Mouse (Mus musculus) retina, postnatal 1 day (tissue): ENCODE measurements at regions not wholly inside any gene's neighbourhood (a gene's known extent, or its start where the extent isn't known, plus 50 kb on each side); places are given as distances from the start of the nearest gene placed in this dataset.

Source experiments
- DNase-seq: peaks from one replicate; pipeline ENCODE4 v3.0.0-alpha.2; 2012

DNA sequence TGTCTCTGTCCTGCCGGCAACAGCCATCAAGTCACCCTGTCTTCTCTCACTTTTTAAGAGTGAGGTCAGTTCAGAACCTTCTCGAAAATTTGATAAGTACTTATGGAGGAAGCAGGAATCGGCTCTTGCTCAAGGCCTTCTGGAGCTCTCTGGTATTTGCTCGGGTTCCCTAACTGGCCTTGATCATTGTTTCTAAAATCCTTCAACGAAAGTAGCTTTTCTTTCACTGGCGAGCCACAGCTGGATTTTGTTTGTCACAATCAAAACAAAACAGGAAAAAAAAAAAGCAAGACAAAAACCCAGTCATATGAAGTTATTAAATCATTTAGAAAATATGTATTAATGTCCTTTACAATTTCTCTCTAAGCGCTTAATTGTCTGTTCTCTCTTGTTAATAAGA is 156.6 kb upstream of the Tex13c2 start:
- no peak for DNase-seq

- DNase-seq = no peak
Measured at GRCm38 (mm10) chrX:42333631-42334030, 155.9 kb upstream of the Tex13c2 start.

DNA sequence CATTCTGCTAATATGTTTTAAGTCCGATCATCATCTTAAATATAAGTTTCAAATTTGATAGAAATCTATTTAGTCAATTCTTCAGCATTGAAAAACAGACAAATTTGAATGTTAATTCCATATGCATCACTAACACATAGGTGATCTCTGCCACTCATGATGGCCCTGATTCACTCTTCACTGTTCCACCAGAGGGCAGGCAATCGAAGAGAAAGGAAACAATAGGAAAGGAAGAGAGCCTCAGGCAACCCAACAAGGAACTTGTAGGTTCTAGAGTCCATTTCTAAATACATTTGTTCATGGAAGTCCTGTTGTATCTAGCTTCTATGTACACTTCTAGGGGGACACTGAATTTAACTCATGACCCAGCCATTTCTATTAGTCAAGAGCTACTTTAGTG is 154.7 kb upstream of the Tex13c2 start:
- no peak for DNase-seq

- DNase-seq = no peak
Measured at GRCm38 (mm10) chrX:42336772-42337171, 152.7 kb upstream of the Tex13c2 start.

GRCm38 (mm10) chrX:42342362-42342761 is 147.1 kb upstream of the Tex13c2 start:
- no peak for DNase-seq

- DNase-seq = peak; percentile 22
Measured at GRCm38 (mm10) chrX:42342951-42343879, 146.3 kb upstream of the Tex13c2 start.

- DNase-seq = no peak
Measured at GRCm38 (mm10) chrX:42352610-42353254, 136.8 kb upstream of the Tex13c2 start.

GRCm38 (mm10) chrX:42359381-42360172 is 129.9 kb upstream of the Tex13c2 start:
- peak; percentile 78 for DNase-seq

GRCm38 (mm10) chrX:42360173-42360931 is 129.1 kb upstream of the Tex13c2 start:
- peak; percentile 49 for DNase-seq

GRCm38 (mm10) chrX:42360973-42361372 is 128.5 kb upstream of the Tex13c2 start:
- DNase-seq = peak; percentile 19

- DNase-seq = peak; percentile 70
Measured at GRCm38 (mm10) chrX:42361400-42362028, 128.0 kb upstream of the Tex13c2 start.

DNA sequence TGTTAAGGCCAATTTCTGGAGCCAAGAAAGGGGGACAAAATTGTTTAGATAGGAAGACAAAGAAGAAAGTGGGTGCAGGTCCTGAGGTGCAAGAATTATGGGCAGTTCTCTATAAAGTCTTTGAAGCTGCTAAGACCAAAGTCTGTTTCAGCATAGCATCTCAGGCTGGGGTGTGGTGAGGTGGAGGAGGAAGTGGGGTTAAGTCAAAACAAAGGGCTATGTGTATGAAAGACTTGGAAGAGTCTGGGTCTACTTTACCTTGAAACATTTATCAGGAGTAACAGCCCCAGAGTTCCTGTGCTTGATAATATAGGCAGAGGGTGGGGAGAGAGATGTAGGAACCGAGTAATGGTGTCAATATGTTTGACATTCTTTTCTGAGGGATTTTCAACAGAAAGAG is 125.4 kb upstream of the Tex13c2 start:
- DNase-seq = no peak

DNA sequence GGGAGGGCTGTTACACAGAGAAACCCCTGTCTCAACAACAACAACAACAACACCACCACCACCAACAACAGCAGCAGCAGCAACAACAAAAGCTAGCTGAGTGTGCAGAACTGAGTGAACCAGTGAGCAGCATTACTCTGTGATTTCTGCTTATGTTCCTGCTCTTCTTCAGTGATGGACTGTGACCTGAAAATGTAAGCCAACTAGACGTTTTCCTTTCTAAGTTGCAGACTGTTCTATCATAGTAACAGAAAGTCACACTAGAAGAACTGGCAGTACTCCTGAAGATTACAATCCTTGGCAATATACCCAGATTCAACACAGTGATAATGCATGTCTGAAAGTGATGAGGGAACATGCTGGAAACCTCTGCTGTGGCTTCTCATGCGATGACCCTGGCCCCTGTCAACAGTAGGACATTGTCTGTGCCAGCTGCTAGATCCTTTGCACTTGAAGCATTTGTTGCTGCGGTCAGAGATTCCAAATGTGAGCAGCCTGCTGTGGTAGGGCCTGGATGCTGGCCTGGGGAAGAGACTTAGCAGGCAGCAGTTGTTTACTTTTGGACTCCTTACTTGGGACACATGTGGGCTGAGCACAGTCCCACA is 115.6 kb upstream of the Tex13c2 start:
- no peak for DNase-seq

GRCm38 (mm10) chrX:42393836-42394556 is 95.5 kb upstream of the Tex13c2 start:
- DNase-seq = no peak

- no peak for DNase-seq
Measured at GRCm38 (mm10) chrX:42396441-42396840, 93.0 kb upstream of the Tex13c2 start.

GRCm38 (mm10) chrX:42398836-42399235 is 90.7 kb upstream of the Tex13c2 start:
- no peak for DNase-seq

DNA sequence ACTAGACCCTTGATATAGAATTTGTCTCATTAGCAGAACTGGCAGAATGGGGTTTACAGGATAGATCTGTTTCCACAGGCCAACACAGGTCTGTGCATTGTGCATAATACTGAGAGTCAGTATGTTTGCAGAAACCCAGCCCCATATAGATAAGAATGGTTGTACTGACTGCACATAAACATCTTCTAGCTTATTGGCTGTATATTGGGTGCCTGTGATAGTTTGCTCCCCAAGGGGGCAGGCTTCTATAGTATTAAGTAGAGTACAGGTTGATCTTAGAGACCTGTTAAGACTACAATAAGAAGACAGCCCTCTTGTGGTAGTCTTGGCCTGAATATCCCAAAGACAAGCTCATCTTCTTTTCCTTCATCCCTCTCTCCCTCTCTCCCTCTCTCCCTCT is 90.1 kb upstream of the Tex13c2 start:
- no peak for DNase-seq

DNA sequence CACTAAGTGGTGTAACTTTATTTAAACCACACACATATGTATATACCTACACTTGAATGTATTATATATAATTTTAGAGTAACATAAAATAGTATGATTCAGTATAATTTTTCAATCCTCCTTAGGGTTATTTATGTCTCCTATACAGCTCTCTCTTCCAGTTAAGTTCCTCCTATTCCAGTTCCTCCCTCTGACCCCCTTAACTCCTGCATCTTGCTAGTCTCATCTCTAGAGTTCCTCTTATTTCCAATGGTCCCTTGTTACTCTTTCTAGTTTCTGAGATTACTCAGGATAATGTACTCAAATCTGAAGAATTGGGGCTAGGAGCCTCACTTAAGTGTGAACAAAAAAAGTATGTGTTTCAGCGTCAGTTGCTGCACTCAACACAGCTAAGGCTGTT is 88.4 kb upstream of the Tex13c2 start:
- no peak for DNase-seq

DNA sequence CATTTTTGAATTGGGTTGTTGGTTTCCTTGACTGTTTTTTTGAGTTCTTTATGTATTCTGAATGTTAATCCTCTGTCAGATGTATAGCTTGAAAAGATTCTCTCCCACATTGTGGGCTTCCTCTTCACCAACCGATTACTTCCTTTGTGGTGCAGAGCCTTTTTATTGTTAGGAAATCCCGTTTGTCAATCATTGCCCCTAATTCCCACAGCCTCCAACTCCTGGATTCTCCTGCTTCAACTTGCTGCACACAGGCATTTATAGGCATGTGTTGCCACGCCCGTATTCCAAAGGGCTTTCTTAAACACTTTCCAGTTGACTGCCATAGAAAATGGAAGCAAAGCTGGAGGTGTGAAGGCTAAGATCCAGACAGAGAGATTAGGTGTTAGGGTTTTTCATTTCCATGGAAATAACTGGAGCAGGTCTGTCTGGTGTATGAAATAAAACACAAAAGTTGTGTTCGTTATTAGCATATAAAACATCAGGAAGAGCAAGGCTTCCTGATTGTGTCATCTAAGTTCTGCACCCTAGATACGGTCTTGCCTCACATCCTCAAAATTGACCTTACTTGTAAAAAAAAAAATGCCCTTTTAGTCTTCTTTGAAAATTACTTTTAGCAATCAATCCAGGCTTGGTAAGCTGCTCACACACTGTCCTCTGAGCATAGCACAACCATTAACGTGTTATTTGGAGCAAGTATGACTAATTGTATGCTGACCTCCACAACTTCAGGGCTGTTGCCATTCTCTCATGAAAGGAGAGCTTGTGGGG is 87.7 kb upstream of the Tex13c2 start:
- no peak for DNase-seq

GRCm38 (mm10) chrX:42402335-42402605 is 87.2 kb upstream of the Tex13c2 start:
- DNase-seq = no peak
